Mouse (Mus musculus) neural tube, embryonic 12.5 days (tissue): Measurements from ENCODE around the gene Ccdc158. TPM values are rescaled to one million over a fixed set of nuclear protein-coding genes. Genes with fewer than 3 reads are reported as not detected.

ENCODE experiments used
- ATAC-seq: fragments of 200-750 bp; cut with Nextera tagmentation; 2 replicates; pipeline ENCODE4 v1.8.0; 2017; ENCODE audit warnings: low read depth, mild to moderate bottlenecking, moderate TSS enrichment, moderate library complexity; ENCODE audit not compliant: low FRiP score
- H3K27ac ChIP-seq: fragments of 300-500 bp; sonication (generic); 2 replicates; pipeline ENCODE4 v1.5.1; 2016
- H3K27me3 ChIP-seq: fragments of 300-500 bp; sonication (generic); replicated peaks from 2 replicates; pipeline ENCODE4 v1.6.1; 2016; ENCODE audit warnings: mild to moderate bottlenecking
- H3K36me3 ChIP-seq: fragments of 300-500 bp; sonication (generic); 2 replicates; pipeline ENCODE4 v1.6.1; 2016; ENCODE audit warnings: mild to moderate bottlenecking
- H3K4me1 ChIP-seq: fragments of 300-500 bp; sonication (generic); 2 replicates; pipeline ENCODE4 v1.6.1; 2016
- H3K4me2 ChIP-seq: fragments of 300-500 bp; sonication (generic); replicated peaks from 2 replicates; pipeline ENCODE4 v1.6.1; 2016; ENCODE audit warnings: mild to moderate bottlenecking
- H3K4me3 ChIP-seq: fragments of 300-500 bp; sonication (generic); 2 replicates; pipeline ENCODE4 v1.5.1; 2016
- H3K9ac ChIP-seq: fragments of 300-500 bp; sonication (generic); 2 replicates; pipeline ENCODE4 v1.6.1; 2016; ENCODE audit warnings: mild to moderate bottlenecking
- H3K9me3 ChIP-seq: fragments of 300-500 bp; sonication (generic); 2 replicates; pipeline ENCODE4 v1.6.1; 2016; ENCODE audit warnings: mild to moderate bottlenecking
- WGBS: fragments of 180-500 bp; shearing (Covaris S2); methylation state at CpG from one replicate; pipeline ENCODE4 v1.1.7; 2016; 5-methylcytosine and 5-hydroxymethylcytosine counted together
- polyA plus RNA-seq: library from polyadenylated mRNA; unstranded; fragments of >200 nt; fragmentation: Nextera tagmentation; extraction: Ambion mirVana; gene quantifications from 2 replicates; pipeline ENCODE4 v1.2.1, GENCODE M21; 2016

Gene Ccdc158
- polyA plus RNA-seq = 0.46 and 0.71 TPM in 2 replicates

DNA sequence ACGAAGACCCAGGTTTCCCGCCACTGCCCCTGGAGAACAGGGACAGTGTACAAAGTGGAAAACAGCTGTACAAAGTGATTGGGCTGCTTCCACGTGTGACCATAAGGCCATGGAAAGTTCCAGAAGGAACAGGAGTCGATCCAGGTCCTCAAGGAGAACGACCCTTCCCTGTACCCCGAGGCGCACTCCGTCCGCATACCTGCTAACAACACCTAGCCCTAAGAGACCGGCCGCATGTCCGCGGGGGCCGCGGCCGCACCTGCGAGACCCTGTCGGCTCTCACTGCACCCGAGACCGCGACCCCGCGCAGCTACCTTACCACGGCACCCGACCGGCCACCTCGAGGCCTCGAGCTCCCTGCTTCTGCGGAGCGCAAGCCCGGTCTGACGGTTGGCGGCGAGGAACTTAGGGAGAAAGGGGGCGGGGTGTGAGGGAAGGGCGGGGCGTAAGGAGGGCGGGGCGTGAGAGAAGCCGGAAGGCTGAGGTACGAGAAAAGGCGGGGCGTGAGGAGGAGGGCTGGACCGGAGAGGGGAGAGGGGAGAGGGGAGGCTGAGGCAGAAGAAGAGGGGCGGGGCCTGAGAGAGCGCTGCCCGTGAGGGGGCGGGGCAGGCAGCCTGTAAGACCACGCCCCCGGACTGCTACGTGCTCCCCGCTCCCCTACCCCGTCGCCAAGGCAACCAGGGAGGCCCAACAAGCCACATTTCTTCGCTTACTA is at the start of gene Ccdc158:
Ccdc158 (minus strand) TSS at position 413 of the 715 bp plus-strand sequence.
- peak within 1 kb of the TSS; percentile 36 for H3K4me3 ChIP-seq

DNA sequence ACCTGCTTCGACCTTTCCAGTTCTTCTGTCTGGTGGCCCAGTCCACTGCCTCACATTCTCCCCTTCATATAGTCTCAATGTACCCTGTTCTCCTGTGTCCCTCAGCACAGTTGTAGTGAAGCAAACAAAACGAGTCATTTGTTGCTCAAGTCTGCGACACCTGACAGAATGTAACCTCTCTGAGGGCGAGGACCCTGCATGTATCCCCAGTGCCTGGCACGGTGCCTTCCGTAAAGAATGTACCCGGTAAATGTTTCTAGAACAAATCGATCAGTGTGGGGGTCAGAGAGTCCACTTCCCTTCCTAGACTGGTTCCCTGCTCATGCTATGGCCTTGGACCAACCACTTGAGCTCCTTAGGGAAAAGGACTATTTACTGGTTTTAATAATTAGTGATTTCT is 46.5 kb upstream of the Ccdc158 start:
- Histone ChIP-seq H3K27me3 (no peaks in the 10 kb centered on the region), H3K36me3 (no peaks in the 10 kb centered on the region), H3K9ac (no peak overlapping the region), H3K4me3 (no peak overlapping the region), H3K4me2 (no peak overlapping the region), H3K27ac (no peak overlapping the region), H3K4me1 (no peaks in the 10 kb centered on the region), H3K9me3 (no peaks in the 10 kb centered on the region)
- no peak for ATAC-seq
- WGBS = 94% methylated on average over 8 of the region's 8 CpGs

More for the DNA sequence above, at the start of gene Ccdc158:
- peak within 1 kb of the TSS; percentile 73 for H3K4me2 ChIP-seq
- no peak within 1 kb of the TSS for H3K27ac ChIP-seq
- 0 out of 2 replicates have a peak within 1 kb of the TSS, but pooled peaks have one; percentile 21 for H3K9ac ChIP-seq
- H3K9me3 ChIP-seq = no peaks in the 10 kb centered on the region
- H3K36me3 ChIP-seq = no peaks in the 10 kb centered on the region
- WGBS = 17% methylated on average over 47 of the region's 55 CpGs
- peaks cover 6% of the 10 kb centered on the region for H3K4me1 ChIP-seq
- peak; percentile 92 for ATAC-seq
- no peaks in the 10 kb centered on the region for H3K27me3 ChIP-seq

DNA sequence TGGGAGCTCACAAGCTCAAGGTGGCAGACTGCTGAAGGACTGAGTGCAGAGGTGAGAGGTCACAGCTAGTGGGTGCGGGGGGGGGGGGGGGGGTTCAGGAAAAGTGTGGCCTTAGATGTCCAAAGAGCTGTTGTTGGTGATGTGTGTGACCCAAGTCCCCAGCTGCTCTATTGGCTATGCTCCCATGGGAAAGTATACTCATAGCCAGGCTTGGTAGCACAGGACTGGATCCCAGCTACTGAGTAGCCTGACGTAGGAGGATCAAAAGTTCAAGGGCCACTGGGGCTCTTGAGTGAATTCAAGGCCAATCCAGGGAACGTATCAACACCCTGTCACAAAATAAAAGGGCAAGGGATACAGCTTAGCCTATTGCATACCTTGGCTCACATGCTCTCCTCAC is 43.8 kb upstream of the Ccdc158 start:
- H3K36me3 ChIP-seq = no peaks in the 10 kb centered on the region
- H3K27me3 ChIP-seq = no peaks in the 10 kb centered on the region
- ATAC-seq = no peak
- H3K9ac ChIP-seq = no peak overlapping the region
- H3K4me1 ChIP-seq = no peaks in the 10 kb centered on the region
- no peak overlapping the region for H3K4me3 ChIP-seq
- H3K9me3 ChIP-seq = no peaks in the 10 kb centered on the region
- H3K4me2 ChIP-seq = no peak overlapping the region
- H3K27ac ChIP-seq = no peak overlapping the region
- WGBS = 84% methylated on average over 3 of the region's 3 CpGs

DNA sequence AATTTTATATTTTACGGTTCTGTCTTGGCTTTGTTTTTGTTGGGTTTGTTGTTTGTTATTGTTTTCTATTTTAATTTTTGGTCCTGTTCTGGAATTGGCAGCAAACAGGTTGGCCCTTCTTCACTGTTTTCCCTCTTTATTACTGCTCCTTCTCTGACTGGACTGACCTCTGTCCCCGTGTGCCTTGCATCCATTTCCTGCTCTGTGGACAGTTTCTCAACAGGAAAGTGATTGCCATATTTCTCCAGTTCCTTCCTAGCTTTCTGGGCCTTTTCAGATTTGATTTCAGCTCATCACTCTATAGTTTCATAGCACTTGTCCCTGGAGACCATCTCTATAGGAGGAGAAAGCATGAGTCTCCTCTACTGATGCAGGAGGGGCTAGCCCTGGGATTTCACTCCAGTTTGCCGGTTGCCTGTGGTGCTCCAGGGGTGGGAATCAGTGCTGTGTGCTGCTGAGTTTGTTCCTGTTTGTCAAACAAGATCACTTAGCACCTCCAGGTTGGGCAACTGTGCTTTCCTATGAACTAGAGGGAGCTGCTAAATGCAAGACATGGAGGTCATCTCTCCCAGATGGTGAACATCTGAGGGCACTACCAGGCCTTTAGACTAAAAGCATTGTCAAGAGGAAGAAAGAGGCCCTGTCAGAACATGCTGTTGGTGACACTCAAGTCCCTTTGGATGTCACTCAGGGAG is 42.7 kb upstream of the Ccdc158 start:
- no peak overlapping the region for H3K4me2 ChIP-seq
- H3K9me3 ChIP-seq = no peaks in the 10 kb centered on the region
- no peak overlapping the region for H3K9ac ChIP-seq
- no peaks in the 10 kb centered on the region for H3K4me1 ChIP-seq
- H3K27ac ChIP-seq = no peak overlapping the region
- no peaks in the 10 kb centered on the region for H3K27me3 ChIP-seq
- ATAC-seq = no peak
- 80% methylated on average over 3 of the region's 3 CpGs for WGBS
- no peak overlapping the region for H3K4me3 ChIP-seq
- no peaks in the 10 kb centered on the region for H3K36me3 ChIP-seq

DNA sequence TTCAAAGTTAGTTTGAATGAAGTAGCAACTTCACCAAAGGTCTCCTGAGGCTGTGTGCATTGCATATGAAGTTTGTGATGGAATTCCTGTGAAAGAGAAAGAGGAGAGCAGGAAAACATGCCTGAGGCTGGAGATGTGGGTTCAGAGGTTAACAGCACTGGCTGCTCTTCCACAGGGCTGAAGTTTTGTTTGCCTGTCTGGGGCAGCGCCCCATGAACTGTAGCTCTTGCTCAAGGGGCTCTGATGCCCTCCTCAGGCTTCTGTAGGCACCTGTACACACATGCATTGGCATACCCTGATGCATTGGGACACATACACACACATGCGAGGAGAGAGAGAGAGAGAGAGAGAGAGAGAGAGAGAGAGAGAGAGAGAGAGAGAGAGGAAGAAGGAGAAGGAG is 40.8 kb upstream of the Ccdc158 start:
- Histone ChIP-seq H3K4me3 (no peak overlapping the region), H3K9ac (no peak overlapping the region), H3K9me3 (no peaks in the 10 kb centered on the region), H3K27ac (no peak overlapping the region), H3K36me3 (no peaks in the 10 kb centered on the region), H3K27me3 (no peaks in the 10 kb centered on the region), H3K4me2 (no peak overlapping the region), H3K4me1 (no peaks in the 10 kb centered on the region)
- 81% methylated on average over 2 of the region's 2 CpGs for WGBS
- ATAC-seq = no peak

DNA sequence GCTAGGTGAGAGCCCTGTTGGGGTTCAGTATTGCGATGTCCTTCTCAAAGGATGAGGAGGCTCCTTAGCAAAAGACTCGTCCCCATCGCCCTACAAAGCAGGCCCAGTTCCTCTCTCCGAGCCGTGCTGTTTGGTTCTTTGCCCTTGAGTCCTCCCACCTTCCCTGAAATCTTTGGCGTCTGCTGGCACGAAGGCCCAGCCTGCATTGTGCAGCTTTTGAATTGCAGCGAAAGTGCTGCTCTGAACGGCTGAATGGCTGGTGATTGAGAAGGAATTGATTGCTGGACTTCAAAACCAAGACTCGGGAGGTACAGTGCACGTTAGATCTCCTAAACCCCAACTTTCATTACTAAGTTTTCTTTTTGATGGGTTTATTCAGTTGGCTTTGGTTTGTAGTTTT is 40.2 kb upstream of the Ccdc158 start:
- H3K4me3 ChIP-seq = no peak overlapping the region
- 37% methylated on average over 11 of the region's 11 CpGs for WGBS
- H3K9me3 ChIP-seq = no peaks in the 10 kb centered on the region
- no peak overlapping the region for H3K4me2 ChIP-seq
- H3K27ac ChIP-seq = no peak overlapping the region
- no peaks in the 10 kb centered on the region for H3K27me3 ChIP-seq
- ATAC-seq = no peak
- no peak overlapping the region for H3K9ac ChIP-seq
- H3K4me1 ChIP-seq = no peaks in the 10 kb centered on the region
- H3K36me3 ChIP-seq = no peaks in the 10 kb centered on the region

DNA sequence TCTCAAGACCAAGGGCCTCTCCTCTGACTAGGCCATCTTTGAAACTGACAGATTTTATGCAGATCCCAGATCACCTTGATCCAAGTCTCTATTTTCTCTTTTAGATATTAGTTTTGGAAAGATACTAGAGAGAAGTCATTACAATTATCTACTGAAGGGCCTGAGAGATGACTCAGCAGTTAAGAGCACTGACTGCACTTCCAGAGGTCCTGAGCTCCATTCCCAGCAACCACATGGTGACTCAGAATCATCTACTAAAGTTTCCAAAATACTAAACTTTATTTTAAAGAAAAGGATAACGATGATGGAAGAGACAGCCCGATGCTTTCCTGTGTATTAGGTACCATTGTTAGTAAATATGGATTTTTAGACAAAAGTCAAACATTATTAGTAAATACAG is 39.8 kb upstream of the Ccdc158 start:
- Histone ChIP-seq H3K4me2 (no peak overlapping the region), H3K4me1 (no peaks in the 10 kb centered on the region), H3K27me3 (no peaks in the 10 kb centered on the region), H3K4me3 (no peak overlapping the region), H3K9ac (no peak overlapping the region), H3K9me3 (no peaks in the 10 kb centered on the region), H3K36me3 (no peaks in the 10 kb centered on the region), H3K27ac (no peak overlapping the region)
- WGBS = 100% methylated on average over 2 of the region's 2 CpGs
- no peak for ATAC-seq

DNA sequence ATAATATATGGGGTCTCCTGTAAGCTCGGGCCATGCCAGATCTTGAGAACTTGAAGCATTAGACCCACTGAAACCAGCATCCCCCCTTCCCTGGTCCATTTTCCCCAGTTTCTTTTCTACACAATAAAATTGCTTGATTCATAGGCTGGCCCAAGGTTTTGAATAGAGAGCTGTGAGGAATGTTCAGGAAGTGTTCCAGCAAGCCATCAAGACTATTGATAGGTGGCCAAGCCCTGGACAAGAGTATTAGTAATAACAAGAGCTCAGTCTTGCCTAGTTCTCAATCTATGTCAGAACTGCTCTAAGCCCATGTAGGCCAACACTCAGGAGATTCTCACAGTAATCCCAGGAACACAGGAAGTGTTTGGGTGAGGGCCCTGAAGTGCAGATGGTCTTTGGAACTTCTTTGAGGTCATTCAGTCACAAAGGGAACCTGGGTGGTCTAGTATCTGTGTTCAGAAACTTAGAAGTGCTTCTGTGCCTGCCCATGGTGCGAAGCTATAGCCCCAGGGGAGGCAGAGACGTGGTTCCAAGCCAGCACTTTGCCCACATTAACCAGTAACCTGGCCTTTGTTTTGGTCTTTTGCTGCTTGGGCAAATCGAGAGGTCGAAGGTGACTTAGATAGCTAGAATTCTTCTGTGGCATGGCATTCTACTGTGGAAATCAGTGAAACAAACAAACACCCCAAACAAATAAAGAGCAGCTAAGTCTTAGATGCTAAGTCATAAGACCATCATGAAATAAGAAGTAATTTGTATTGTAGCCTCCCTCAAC is 37.7 kb upstream of the Ccdc158 start:
- no peak overlapping the region for H3K4me2 ChIP-seq
- H3K4me3 ChIP-seq = no peak overlapping the region
- no peak overlapping the region for H3K27ac ChIP-seq
- no peaks in the 10 kb centered on the region for H3K4me1 ChIP-seq
- no peaks in the 10 kb centered on the region for H3K36me3 ChIP-seq
- H3K27me3 ChIP-seq = no peaks in the 10 kb centered on the region
- no peaks in the 10 kb centered on the region for H3K9me3 ChIP-seq
- WGBS = 77% methylated on average over 5 of the region's 5 CpGs
- no peak overlapping the region for H3K9ac ChIP-seq
- no peak for ATAC-seq

DNA sequence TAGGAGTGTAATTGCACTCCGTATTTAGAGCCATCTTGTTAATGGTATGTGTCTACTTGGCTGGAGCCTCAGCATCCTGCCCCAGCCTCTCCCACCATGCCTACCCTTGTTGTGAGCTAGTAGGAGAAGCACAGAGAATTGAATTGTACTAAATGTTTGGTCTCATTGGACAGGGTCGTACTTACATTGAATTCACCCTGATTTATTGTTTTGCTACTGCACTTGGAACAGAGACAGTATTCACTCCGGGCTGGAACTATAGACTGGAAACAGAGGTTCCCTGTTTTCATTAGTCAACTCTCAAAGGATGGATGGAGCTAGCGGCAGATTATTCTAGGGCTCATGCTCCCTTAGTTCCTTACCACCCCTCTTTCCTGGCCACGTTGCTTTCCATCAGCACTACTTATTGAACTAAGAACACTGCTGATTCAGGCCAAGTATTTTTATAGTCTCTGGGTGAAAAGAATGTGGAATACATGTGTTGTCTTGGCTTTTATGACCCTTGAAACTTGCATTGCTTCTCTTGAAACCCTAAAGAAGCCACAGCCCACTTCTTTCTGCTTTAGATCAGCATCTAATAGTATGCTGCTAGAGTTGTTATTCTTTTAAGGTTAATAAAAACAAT is 36.7 kb upstream of the Ccdc158 start:
- ATAC-seq = peak; percentile 77
- WGBS = 19% methylated on average over 5 of the region's 5 CpGs

DNA sequence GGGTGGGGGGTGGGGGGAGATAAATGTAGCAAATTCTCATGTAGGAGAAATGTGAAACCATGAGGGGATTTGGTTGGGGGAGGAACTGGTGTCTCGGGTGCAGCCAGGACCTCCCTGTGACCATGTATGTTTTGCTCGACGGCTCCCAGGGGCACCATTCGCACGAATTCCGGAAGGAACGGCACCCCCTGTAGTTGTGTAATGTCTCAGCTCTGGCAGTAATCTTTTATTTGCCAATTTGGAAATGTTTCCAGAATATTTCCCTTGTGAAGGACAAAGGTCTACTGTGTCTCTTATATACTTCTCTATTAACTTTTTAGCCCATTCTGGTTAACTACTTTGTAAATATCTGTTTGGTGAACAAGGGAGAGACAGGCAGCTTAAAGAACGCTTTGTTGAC is 35.7 kb upstream of the Ccdc158 start:
- 73% methylated on average over 8 of the region's 8 CpGs for WGBS
- no peaks in the 10 kb centered on the region for H3K27me3 ChIP-seq
- no peak for ATAC-seq
- H3K36me3 ChIP-seq = no peaks in the 10 kb centered on the region
- H3K27ac ChIP-seq = no peak overlapping the region
- no peak overlapping the region for H3K9ac ChIP-seq
- H3K9me3 ChIP-seq = no peaks in the 10 kb centered on the region
- H3K4me2 ChIP-seq = no peak overlapping the region
- no peaks in the 10 kb centered on the region for H3K4me1 ChIP-seq
- H3K4me3 ChIP-seq = no peak overlapping the region

More for the DNA sequence above, 36.7 kb upstream of the Ccdc158 start:
- Histone ChIP-seq H3K4me3 (no peak overlapping the region), H3K27ac (no peak overlapping the region), H3K4me2 (no peak overlapping the region), H3K27me3 (no peaks in the 10 kb centered on the region), H3K36me3 (no peaks in the 10 kb centered on the region), H3K9ac (no peak overlapping the region), H3K4me1 (no peaks in the 10 kb centered on the region), H3K9me3 (no peaks in the 10 kb centered on the region)

DNA sequence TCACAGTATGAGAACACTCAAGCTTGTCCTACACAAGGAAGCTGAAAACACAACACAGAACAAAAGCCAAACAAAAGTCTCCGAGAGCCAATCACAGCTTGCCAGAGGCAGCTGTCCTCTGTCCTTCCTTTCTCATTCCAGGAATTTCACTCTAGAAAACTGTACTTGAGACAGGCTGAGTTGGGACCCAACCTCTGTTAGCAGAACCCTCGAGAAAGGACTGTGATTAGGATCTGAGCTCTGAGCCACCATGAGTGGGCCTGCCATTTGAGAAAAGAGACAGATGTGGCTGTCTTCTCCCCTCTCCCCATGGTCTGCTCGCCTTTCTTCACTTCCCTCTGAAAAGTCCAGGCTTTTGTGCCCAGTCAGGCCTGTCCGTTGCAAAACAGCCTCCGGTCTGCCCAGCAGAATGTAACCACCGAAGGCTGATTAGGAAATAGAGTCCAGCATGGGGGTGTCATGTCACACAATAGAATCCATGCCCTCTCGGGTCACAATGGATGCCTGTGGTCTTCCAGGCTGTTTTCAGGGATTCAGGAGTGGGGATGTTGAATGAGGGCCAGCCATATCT is 32.9 kb upstream of the Ccdc158 start:
- no peak for ATAC-seq
- Histone ChIP-seq H3K4me2 (no peak overlapping the region), H3K27me3 (no peaks in the 10 kb centered on the region), H3K9me3 (no peaks in the 10 kb centered on the region), H3K9ac (no peak overlapping the region), H3K4me1 (no peaks in the 10 kb centered on the region), H3K36me3 (no peaks in the 10 kb centered on the region), H3K4me3 (no peak overlapping the region), H3K27ac (no peak overlapping the region)
- 45% methylated on average over 7 of the region's 7 CpGs for WGBS

DNA sequence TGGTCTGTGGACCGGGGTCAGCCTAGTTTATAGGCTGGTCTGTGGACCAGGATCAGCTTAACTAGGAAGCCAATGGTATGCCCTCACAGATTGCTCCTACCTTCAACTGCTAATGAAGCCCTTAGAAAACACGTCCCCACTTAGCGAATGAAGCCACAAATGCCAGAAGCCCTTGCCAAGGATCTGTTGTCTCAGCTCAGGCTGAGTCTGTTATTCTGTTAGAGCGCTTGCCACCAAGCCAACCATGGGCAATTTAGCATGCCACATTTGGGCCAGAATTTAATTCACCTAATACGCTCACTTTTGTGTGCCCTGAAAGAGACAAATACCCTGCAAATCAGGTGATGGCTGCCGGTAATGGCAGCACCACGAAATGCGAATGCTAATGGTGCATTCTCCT is 28.6 kb upstream of the Ccdc158 start:
- no peaks in the 10 kb centered on the region for H3K9me3 ChIP-seq
- no peak for ATAC-seq
- WGBS = 80% methylated on average over 8 of the region's 8 CpGs
- H3K9ac ChIP-seq = no peak overlapping the region
- peaks cover 8% of the 10 kb centered on the region for H3K4me1 ChIP-seq
- no peak overlapping the region for H3K4me3 ChIP-seq
- no peak overlapping the region for H3K27ac ChIP-seq
- no peaks in the 10 kb centered on the region for H3K36me3 ChIP-seq
- H3K4me2 ChIP-seq = no peak overlapping the region
- no peaks in the 10 kb centered on the region for H3K27me3 ChIP-seq
